Mouse (Mus musculus) liver, postnatal 0 days (tissue): ENCODE results near the gene Gm49721. TPM values are rescaled to one million over a fixed set of nuclear protein-coding genes. Genes with fewer than 3 reads are reported as not detected.
A peak's percentile ranks its signal among the peaks of the same experiment; 100 is the strongest.
"Not testable (repeated sequence)": the region's sequence is repeated elsewhere in the genome, so short reads cannot be mapped to it uniquely, and the experiment has no call there.

Source experiments
- ATAC-seq: fragments of 200-750 bp; cut with Nextera tagmentation; 2 replicates; pipeline ENCODE4 v1.8.0; 2017; ENCODE audit warnings: mild to moderate bottlenecking, moderate library complexity
- DNase-seq: peaks from one replicate; pipeline ENCODE4 v3.0.0-alpha.2; 2016
- H3K27ac ChIP-seq: fragments of 300-500 bp; sonication (generic); 2 replicates; pipeline ENCODE4 v1.5.1; 2014; ENCODE audit warnings: antibody characterized with exemption, moderate library complexity, mild to moderate bottlenecking, low read depth
- H3K27me3 ChIP-seq: fragments of 300-500 bp; sonication (generic); 2 replicates; pipeline ENCODE4 v1.6.1; 2014; ENCODE audit warnings: low read length, control low read depth, mixed read lengths; ENCODE audit not compliant: insufficient read depth
- H3K36me3 ChIP-seq: fragments of 300-500 bp; sonication (generic); replicated peaks from 2 replicates; pipeline ENCODE4 v1.6.1; 2014; ENCODE audit warnings: mild to moderate bottlenecking, control low read depth, low read length, moderate library complexity, mixed read lengths; ENCODE audit not compliant: insufficient read depth
- H3K4me1 ChIP-seq: fragments of 300-500 bp; sonication (generic); 2 replicates; pipeline ENCODE4 v1.6.1; 2014; ENCODE audit warnings: antibody characterized with exemption, mild to moderate bottlenecking, control low read depth; ENCODE audit not compliant: insufficient read depth
- H3K4me2 ChIP-seq: fragments of 300-500 bp; sonication (generic); 2 replicates; pipeline ENCODE4 v1.6.1; 2014; ENCODE audit warnings: low read depth, mild to moderate bottlenecking, low read length, moderate library complexity, mixed read lengths
- H3K4me3 ChIP-seq: fragments of 300-500 bp; sonication (generic); 2 replicates; pipeline ENCODE4 v1.5.1; 2014; ENCODE audit warnings: low read depth, low read length
- H3K9ac ChIP-seq: fragments of 300-500 bp; sonication (generic); replicated peaks from 2 replicates; pipeline ENCODE4 v1.6.1; 2014; ENCODE audit warnings: mild to moderate bottlenecking, moderate library complexity
- H3K9me3 ChIP-seq: fragments of 300-500 bp; sonication (generic); 2 replicates; pipeline ENCODE4 v1.6.1; 2016; ENCODE audit warnings: mild to moderate bottlenecking, control low read depth, low read length, mixed read lengths
- WGBS: fragments of 180-500 bp; shearing (Covaris S2); extraction: QIAGEN DNeasy Blood & Tissue Kit; methylation state at CpG from one replicate; pipeline ENCODE4 v1.1.7; 2014; ENCODE audit not compliant: insufficient replicate concordance; 5-methylcytosine and 5-hydroxymethylcytosine counted together
- polyA plus RNA-seq: library from polyadenylated mRNA; unstranded; fragments of >200 nt; fragmentation: Nextera tagmentation; extraction: Ambion mirVana; gene quantifications from 2 replicates; pipeline ENCODE4 v1.2.1, GENCODE M21; 2015

Gm49721 gene
- 0.06 TPM in 1 of 2 replicates, not detected in the other for polyA plus RNA-seq

GRCm38 (mm10) chr17:6978287-6979248 is at the start of gene Gm49721:
TSS of gene Gm49721 (plus strand) at chr17:6978904.
- ATAC-seq (peak; percentile 99), DNase-seq (peak; percentile 32)
- Histone ChIP-seq H3K4me3 (peak within 1 kb of the TSS; percentile 64), H3K27ac (peak within 1 kb of the TSS; percentile 82), H3K4me2 (peak within 1 kb of the TSS; percentile 68), H3K9ac (peak within 1 kb of the TSS; percentile 80)
- not testable (repeated sequence) for H3K36me3 ChIP-seq, H3K27me3 ChIP-seq, H3K9me3 ChIP-seq, H3K4me1 ChIP-seq
- 2% methylated on average over 30 of the region's 68 CpGs for WGBS

- H3K4me1 ChIP-seq, H3K9ac ChIP-seq, DNase-seq, H3K27ac ChIP-seq, H3K4me3 ChIP-seq, H3K4me2 ChIP-seq, H3K36me3 ChIP-seq, ATAC-seq, H3K9me3 ChIP-seq, H3K27me3 ChIP-seq: not testable (repeated sequence)
- WGBS: 96% methylated on average over 6 of the region's 7 CpGs
These were observed 47.1 kb upstream of the Gm49721 start for GRCm38 (mm10) chr17:6931625-6932024.

GRCm38 (mm10) chr17:6942560-6942959 is 36.1 kb upstream of the Gm49721 start:
- DNase-seq, H3K4me3 ChIP-seq, H3K27ac ChIP-seq, H3K4me1 ChIP-seq, ATAC-seq, H3K9me3 ChIP-seq, H3K36me3 ChIP-seq, H3K4me2 ChIP-seq, H3K27me3 ChIP-seq, H3K9ac ChIP-seq: not testable (repeated sequence)
- WGBS: no CpG with 5 or more reads among the region's 4 CpGs

DNA sequence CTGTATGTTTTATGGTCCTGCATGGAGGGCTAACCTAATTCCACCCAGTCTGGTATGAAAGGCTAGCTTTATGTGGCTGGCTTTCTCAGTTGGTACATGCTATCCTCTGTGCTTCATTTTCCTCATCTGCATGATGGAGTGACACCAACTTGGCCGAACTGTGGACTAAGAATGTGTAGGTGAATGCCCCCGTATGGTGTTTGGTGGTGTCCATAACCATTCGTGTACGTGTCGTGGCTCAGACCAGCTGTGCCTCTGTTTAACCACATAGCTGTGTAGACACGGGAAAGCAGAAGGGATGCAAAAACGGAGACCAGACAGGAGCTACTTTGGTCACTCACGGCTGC is 31.1 kb upstream of the Gm49721 start:
- DNase-seq, H3K27me3 ChIP-seq, H3K9ac ChIP-seq, H3K27ac ChIP-seq, H3K9me3 ChIP-seq, ATAC-seq, H3K4me1 ChIP-seq, H3K36me3 ChIP-seq: not testable (repeated sequence)
- Histone ChIP-seq H3K4me2 (peak overlapping the region; percentile 80; the same call in 1 of the 2 replicates), H3K4me3 (peak overlapping the region; percentile 70; the same call in 1 of the 2 replicates)
- no CpG with 5 or more reads among the region's 8 CpGs for WGBS

DNA sequence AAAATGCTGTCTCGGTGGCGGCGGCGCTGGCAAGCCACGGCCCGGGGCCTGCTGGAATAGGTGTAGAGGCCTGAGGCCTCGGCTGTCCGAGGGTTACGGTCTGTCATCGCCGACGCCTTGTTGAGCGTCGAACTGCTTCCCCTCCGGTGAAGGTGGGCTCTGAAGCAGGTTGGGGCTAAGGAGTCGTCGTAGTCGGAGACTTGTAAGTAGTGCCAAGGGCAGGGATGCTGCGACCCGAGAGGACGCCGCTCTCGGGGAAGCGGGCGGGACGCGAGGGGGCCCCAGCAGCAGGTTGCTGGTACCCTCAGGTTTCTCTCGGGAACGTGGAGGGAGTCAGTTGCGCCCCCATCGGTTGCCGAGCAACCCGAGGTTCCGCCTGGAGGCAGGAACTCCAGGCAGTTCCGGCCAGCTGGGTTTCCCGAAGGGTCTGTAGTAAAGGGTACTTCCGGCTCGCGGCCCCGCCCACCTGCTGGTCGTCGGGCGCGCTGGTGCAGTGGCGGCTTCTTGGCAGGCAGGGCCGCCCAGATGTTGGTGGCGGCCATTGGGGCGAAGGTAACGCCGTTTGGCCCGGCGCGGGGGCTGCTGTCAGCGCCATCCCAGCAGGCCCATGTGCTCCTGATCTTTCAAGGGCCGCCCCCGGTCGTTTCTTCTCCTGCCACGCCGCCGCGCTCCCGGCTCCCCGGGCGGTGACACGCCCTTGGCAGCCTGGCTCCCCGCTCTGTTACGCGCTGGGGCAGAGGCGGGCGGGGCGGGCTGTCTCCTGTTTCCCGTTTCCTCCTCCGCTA is 30.5 kb upstream of the Gm49721 start, which contains the start of gene Rsph3b:
Gene Rsph3b (minus strand): TSS at position 699 of the 785 bp plus-strand sequence.
- DNase-seq: peak; percentile 83
- Histone ChIP-seq H3K4me2 (peak within 1 kb of the TSS; percentile 80), H3K4me3 (peak within 1 kb of the TSS; percentile 70), H3K27ac (peak within 1 kb of the TSS; percentile 79), H3K9ac (peak within 1 kb of the TSS; percentile 66)
- under 1% methylated on average over 68 of the region's 73 CpGs for WGBS
- H3K4me1 ChIP-seq, H3K9me3 ChIP-seq, H3K36me3 ChIP-seq, H3K27me3 ChIP-seq: not testable (repeated sequence)
- peak; percentile 95 for ATAC-seq

- WGBS: 8% methylated on average over 9 of the region's 9 CpGs
- Histone ChIP-seq H3K4me2 (peak overlapping the region; percentile 80), H3K27ac (peak overlapping the region; percentile 79; the same call in 1 of the 2 replicates), H3K4me3 (peak overlapping the region; percentile 70), H3K9ac (peak overlapping the region; percentile 66)
- peak; percentile 26 for ATAC-seq
- H3K4me1 ChIP-seq, DNase-seq, H3K27me3 ChIP-seq, H3K36me3 ChIP-seq, H3K9me3 ChIP-seq: not testable (repeated sequence)
These were observed 29.9 kb upstream of the Gm49721 start for GRCm38 (mm10) chr17:6948769-6949228.

DNA sequence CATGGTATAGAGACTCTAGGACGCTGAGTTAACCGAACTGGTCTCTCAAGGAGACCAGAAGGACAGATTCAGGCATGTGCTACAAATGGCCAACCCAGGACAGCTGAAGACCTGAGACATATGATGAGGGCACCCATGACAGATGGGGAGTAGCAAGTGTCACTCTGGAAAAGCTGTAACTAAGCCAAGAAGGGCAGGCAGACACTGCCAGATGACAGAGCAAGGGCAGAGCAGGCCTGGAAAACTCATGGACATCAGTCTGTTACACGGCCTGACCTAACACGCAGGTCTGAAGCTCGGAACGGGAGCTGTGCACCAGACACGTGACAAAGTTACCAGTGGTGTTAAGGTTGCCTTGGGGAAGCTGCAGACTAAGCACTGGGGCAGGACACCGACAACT is 19.8 kb upstream of the Gm49721 start:
- H3K27me3 ChIP-seq, H3K4me2 ChIP-seq, ATAC-seq, H3K27ac ChIP-seq, H3K4me1 ChIP-seq, H3K9me3 ChIP-seq, DNase-seq, H3K36me3 ChIP-seq, H3K4me3 ChIP-seq, H3K9ac ChIP-seq: not testable (repeated sequence)
- 81% methylated on average over 5 of the region's 8 CpGs for WGBS

DNA sequence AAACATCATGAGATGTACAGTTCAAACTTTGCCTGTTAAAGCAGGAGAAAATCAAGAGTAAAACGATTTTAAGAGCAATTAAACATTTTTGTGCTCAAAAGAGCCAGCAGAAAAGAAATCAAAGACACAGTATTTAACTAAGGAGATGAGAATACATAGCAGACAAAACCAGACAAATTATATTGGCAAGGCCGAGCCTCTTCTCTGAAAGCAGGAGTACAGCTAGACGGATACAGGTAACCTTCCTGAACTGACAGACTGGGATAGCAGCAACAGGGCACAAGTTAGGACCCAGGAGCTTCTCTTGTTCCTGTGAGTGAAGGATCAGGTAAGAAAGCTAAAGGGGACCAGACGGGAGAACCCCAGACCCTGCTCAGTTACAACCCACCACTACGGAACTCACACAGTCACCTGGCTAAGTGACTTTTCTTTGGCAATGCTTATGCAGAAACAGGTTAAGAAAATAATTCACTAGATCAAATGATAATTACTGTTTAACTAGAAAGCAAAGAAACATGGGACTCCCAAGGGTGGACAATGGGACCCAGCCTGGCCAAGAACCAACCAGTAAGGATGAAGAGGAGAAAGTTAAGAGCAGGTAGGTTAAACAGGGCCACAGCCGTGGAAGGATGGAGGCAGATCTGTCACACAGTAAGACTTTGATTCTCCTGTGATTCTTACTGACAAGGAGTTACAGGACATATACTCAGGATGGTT is 19.0 kb upstream of the Gm49721 start:
- not testable (repeated sequence) for H3K27ac ChIP-seq, ATAC-seq, H3K27me3 ChIP-seq, H3K9me3 ChIP-seq, H3K9ac ChIP-seq, DNase-seq, H3K4me1 ChIP-seq, H3K36me3 ChIP-seq
- H3K4me3 ChIP-seq: peak overlapping the region; percentile 55; the same call in 1 of the 2 replicates
- H3K4me2 ChIP-seq: peak overlapping the region; percentile 62
- WGBS: 47% methylated on average over 4 of the region's 6 CpGs

- Histone ChIP-seq H3K4me3 (peak overlapping the region; percentile 55), H3K9ac (peak overlapping the region; percentile 69), H3K4me2 (peak overlapping the region; percentile 62)
- not testable (repeated sequence) for H3K27ac ChIP-seq, DNase-seq, H3K9me3 ChIP-seq, H3K27me3 ChIP-seq, ATAC-seq, H3K4me1 ChIP-seq, H3K36me3 ChIP-seq
- under 1% methylated on average over 12 of the region's 12 CpGs for WGBS
These were observed 18.4 kb upstream of the Gm49721 start for GRCm38 (mm10) chr17:6960349-6960748.
